Mouse (Mus musculus) 416B (cell line): Measurements from ENCODE around the gene Plekhm1.
A peak's percentile ranks its signal among the peaks of the same experiment; 100 is the strongest.

ENCODE experiments used
- DNase-seq: peaks from one replicate; pipeline ENCODE4 v3.0.0; 2011; ENCODE audit warnings: low read depth

Gene Plekhm1

GRCm38 (mm10) chr11:103361396-103362053, 51.0 kb downstream of the Plekhm1 start:
- DNase-seq, result no peak

GRCm38 (mm10) chr11:103360661-103361081, 51.8 kb downstream of the Plekhm1 start:
- DNase-seq, result no peak

- no peak for DNase-seq
These were observed 52.4 kb downstream of the Plekhm1 start for GRCm38 (mm10) chr11:103359841-103360641.

- DNase-seq, result peak; percentile 64
These were observed 53.4 kb downstream of the Plekhm1 start for GRCm38 (mm10) chr11:103359122-103359521.

- DNase-seq, result no peak
These were observed 54.2 kb downstream of the Plekhm1 start for GRCm38 (mm10) chr11:103358316-103358715.

- DNase-seq, result no peak
These were observed 54.8 kb downstream of the Plekhm1 start for GRCm38 (mm10) chr11:103357710-103358109.

GRCm38 (mm10) chr11:103356938-103357670, 55.4 kb downstream of the Plekhm1 start:
- DNase-seq, result no peak

- no peak for DNase-seq
These were observed 56.4 kb downstream of the Plekhm1 start for GRCm38 (mm10) chr11:103356032-103356571.

- DNase-seq, result no peak
These were observed 57.2 kb downstream of the Plekhm1 start for GRCm38 (mm10) chr11:103355251-103355650.

GRCm38 (mm10) chr11:103354033-103354432, 58.5 kb downstream of the Plekhm1 start:
- DNase-seq, result peak; percentile 75

- DNase-seq, result no peak
These were observed 60.2 kb downstream of the Plekhm1 start for GRCm38 (mm10) chr11:103352239-103352814.

GRCm38 (mm10) chr11:103350711-103351315, 61.7 kb downstream of the Plekhm1 start:
- DNase-seq, result no peak

GRCm38 (mm10) chr11:103349699-103350098, 62.8 kb downstream of the Plekhm1 start:
- DNase-seq, result peak; percentile 38

- no peak for DNase-seq
These were observed 65.8 kb downstream of the Plekhm1 start for GRCm38 (mm10) chr11:103346657-103347056.

- DNase-seq, result no peak
These were observed 66.3 kb downstream of the Plekhm1 start for GRCm38 (mm10) chr11:103346236-103346635.

GRCm38 (mm10) chr11:103345408-103346091, 66.9 kb downstream of the Plekhm1 start:
- DNase-seq, result no peak

- no peak for DNase-seq
These were observed 67.8 kb downstream of the Plekhm1 start for GRCm38 (mm10) chr11:103344494-103345332.

- no peak for DNase-seq
These were observed 68.6 kb downstream of the Plekhm1 start for GRCm38 (mm10) chr11:103343881-103344280.

- DNase-seq, result no peak
These were observed 69.4 kb downstream of the Plekhm1 start for GRCm38 (mm10) chr11:103343063-103343462.

GRCm38 (mm10) chr11:103340677-103341076, 71.8 kb downstream of the Plekhm1 start:
- DNase-seq, result peak; percentile 78
